Mouse (Mus musculus): ENCODE data around the gene Adar.

The Adar gene

DNA sequence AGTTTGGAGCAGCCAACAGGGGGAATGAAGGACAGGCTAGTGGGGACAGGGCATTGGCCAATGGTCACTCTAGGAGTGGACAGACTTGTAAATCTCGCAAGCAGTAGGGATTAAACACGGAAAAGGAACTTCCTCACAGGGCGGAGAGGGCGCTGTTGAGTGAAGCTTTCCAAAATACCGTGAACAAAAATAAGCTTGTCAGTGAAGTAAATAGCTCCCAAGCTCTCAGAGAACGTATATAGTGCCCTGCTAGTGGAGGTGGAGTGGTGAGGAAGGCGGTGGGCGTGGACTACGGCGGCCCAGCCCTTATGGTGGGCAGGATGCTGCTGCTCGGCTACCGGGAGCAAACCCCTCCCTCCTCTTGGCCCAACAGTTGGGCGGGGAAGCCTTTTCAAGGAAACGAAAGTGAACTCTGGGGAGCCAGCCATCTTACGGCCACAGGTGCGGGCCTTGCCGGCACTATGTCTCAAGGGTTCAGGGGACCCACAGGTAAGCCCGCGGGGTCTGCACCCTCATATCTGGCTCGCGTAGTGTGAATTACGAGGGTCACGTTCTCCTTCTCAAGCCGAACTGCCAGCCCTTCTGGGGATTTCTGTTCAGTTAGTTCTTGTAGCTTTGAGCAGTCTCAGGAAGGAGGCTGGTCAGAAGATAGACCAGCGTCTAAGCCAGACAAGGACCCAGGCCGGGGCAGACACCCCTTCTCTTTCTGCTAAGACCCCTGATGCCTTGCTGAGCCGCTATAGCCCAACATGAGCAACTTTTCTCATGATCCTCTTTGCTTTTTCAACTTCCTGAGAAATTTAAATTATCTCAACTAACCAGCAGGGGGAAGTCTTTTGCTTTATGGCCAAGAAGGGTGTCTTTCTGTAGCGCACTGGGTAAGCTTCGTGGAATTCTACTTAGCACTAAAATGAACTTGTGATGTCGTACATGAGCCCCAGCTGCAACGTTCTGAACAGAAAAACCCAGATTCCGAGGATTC, 15.8 kb downstream of the Adar start:
- no peak for DNase-seq (ENCODE audit: extremely low spot score, low read depth, low spot score)

DNA sequence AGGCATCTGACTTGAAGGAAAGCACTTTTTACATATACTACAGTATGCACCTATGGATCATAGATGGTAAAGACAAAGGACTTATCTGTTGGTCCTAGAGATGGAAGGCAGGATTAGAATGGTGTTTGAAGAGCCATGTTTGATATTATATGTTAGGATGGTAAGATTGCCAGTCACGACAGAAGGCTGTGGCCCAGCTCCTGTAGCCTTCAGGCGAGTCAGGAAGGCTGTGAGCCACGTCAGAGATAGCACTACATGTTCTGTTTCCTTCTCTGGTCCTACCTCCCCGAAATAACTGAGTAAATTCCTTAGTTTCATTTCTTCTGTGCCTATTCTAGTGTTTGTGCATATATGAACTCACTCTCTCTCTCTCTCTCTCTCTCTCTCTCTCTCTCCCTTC, 17.3 kb downstream of the Adar start:
- no peak for DNase-seq (ENCODE audit: extremely low spot score, low read depth, low spot score)

DNA sequence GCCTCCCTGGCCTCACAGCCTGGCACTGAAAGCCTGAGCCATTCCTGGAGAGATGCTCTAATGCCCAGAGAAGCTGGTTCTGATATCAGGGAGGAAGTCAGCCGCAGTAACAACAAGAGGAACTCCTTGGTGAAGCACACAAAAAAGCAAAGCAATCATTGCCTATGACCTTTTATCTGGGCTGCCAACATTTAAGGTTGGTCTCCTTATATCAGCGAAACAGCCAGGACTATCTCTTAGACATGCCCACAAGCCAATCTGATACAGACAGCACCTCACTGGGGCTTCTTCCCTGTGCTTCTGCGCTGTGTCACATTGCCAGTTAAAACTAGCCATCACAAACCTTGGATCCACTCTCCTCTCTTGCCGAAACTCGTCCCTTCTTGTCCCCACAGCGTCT, 23.7 kb downstream of the Adar start:
- DNase-seq (ENCODE audit: extremely low spot score, low read depth, low spot score): no peak

DNA sequence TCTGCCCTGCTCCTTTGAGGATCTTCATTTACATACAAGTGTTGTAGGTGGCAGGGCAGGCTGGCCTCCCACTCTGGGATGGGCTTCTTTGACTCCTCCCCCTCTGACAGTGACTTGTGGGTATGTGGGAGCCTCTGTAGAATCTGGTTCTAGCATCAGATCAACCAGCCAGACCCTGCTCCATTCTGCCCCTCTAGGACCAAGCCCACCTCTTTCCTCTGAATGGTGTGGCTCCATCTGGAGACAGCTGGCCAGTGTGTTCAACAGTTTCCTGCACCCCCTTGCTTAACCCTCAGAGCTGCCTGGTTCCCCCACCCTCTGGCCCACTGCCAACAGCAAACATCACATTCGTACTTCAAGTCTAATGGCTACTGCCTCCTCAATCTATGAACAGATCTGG, 37.5 kb downstream of the Adar start:
- DNase-seq (ENCODE audit: extremely low spot score, low read depth, low spot score): no peak

DNA sequence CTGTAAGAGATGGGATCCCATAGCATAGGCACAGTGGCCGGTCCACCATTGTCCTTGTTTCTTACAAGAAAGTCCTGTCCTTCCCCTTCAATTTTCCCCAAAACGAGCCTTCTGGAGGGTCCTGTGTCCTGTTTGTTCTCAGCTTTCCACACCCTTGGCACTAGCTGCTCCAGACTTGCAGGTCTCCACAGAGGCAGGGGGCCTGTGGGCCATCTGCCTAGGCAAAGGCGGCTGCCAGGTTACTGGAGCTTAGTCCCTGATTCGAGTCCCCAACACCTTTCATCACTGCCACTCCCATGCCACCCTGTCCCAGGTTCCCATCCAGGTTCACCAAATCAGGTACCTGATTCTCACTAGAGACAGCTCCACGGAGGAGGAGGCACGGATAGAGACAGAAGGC, 40.5 kb downstream of the Adar start:
- no peak for DNase-seq (ENCODE audit: extremely low spot score, low read depth, low spot score)

DNA sequence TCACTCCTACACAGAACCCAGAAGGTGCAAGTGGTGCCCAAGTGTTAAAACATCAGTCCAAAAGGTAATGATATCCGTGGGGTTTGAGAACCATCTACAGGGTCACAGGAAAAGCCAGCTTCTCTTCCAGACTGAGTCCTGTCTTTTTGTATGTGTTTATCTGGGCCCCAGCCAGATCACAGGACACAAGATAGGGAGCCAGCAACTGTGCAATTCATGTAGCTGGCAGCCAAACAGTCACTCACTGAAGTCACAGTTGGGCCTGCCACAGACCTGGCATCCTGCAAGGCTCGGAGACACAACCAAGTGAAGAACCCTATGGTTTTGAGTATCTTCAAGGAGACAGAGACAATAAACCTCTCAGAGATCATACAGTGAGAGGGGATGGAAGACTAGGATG, 43.0 kb downstream of the Adar start:
- DNase-seq (ENCODE audit: extremely low spot score, low read depth, low spot score): no peak

DNA sequence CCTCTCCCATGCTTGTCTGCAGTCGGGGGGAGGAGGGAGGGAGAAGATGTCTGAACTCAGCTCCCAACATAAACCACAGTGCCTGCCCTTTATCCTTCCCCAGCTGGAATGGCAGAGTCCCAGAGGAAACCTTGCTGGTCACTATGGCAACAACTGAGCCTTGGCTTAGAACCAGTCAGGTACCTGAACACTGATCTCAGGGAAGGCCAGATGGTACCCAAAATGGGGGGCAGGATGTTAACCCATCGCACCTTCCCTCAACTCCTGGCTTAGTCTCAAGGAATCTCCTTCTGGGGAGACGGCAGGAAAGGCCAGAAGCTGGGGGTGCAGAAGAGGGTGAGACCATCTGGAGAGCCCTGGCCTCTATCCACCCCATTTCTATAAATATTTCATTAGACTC, 45.0 kb downstream of the Adar start:
- DNase-seq (ENCODE audit: extremely low spot score, low read depth, low spot score): no peak

DNA sequence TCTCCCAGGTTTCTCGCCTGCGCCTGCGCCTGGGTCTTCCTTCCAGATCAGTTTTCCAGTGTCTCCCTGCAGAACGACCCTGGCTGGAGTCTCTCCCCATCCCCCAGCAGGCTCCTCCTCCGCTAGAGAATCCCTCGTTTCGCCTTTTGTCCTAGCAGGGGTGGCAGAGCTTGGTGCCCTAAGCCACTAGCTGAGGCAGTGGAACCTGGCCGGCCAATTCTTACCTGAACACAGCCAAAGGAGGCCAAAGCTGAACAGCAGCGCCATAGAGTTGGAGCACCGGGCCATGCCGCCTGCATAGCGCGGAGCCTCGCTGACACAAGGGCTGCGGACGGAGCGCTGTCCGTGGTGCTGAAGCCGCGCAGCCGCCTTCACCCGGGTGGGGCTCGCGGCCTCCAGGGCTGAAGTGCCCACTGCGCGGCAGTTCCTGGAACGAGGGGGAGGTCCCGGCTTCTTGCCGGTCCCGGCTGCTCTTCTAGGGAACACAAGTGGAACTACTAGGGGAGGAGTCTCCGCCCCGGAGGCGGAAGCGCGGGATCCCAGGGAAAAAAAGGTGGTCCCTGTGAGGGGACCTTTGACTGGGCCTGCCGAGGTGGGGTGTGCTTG, 49.4 kb downstream of the Adar start, which contains the start of gene Chrnb2:
Chrnb2 (minus strand) TSS at position 514 of the 606 bp plus-strand sequence.
- peak; percentile 39 for DNase-seq (ENCODE audit: extremely low spot score, low read depth, low spot score)

DNA sequence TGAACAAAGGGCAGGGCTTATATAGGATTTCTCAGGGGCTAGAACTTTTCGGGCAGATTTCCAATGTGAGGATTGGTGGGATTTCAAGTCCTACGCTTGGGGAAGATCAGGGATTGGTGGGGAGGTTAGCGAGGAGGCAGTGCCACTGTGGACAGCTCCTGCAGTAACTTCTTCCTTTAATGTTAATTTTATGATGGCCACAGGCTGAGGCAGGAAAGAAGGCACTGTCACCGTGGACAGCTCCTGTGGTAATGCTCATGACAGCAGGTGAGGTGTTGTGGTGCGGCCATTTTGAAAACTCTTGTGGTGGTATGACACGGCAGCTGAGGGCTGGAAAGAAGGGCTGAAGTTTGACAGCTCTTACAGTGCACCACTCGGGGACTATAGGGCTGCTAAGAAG, 54.8 kb downstream of the Adar start:
- DNase-seq (ENCODE audit: extremely low spot score, low read depth, low spot score): no peak

DNA sequence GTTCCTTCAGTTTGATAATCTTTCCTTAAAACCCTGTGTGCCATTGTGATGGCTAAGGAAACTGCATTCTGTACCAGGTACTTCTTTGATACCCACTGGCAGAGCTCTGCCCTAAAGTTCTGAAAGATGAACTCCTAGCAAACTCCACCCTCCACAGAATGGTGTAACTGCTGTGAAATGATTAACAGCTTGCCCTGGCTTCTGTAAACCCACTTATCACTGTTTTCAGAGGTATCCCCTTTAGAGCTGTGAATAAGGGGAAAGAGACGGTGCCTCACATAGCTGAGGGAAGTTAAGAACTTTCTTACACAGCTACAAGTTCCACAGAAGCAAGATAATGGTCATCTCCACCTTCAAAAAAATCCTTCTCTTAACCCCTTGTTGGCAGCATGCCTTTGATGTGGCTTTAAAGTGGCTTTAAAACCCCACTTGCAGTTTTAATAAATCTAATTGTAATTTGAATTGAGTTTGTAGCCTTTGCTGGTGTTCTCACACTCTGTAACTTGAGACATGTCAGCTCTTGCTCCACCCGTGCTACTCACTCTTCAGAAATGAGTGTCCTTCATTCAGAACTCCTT, 55.7 kb downstream of the Adar start:
- DNase-seq (ENCODE audit: extremely low spot score, low read depth, low spot score): no peak

DNA sequence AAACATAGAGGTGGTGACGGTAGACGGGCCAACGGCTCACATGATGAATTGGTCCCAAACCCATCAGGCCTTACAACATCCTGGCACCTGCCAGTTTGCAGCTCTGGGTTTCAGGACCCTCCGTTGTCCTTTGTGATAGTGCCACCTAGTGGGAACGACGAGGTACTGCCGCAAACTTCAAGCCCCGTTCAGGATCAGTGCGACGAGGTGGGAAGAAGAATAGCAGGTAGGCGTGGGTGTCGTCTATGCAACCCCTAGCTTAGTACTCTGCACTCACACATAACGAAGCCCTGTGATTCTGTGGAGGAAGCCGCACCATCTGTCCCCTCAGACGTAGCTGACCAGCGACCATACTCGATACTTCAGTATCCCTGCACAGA, 57.8 kb downstream of the Adar start:
- DNase-seq (ENCODE audit: extremely low spot score, low read depth, low spot score): peak; percentile 87

DNA sequence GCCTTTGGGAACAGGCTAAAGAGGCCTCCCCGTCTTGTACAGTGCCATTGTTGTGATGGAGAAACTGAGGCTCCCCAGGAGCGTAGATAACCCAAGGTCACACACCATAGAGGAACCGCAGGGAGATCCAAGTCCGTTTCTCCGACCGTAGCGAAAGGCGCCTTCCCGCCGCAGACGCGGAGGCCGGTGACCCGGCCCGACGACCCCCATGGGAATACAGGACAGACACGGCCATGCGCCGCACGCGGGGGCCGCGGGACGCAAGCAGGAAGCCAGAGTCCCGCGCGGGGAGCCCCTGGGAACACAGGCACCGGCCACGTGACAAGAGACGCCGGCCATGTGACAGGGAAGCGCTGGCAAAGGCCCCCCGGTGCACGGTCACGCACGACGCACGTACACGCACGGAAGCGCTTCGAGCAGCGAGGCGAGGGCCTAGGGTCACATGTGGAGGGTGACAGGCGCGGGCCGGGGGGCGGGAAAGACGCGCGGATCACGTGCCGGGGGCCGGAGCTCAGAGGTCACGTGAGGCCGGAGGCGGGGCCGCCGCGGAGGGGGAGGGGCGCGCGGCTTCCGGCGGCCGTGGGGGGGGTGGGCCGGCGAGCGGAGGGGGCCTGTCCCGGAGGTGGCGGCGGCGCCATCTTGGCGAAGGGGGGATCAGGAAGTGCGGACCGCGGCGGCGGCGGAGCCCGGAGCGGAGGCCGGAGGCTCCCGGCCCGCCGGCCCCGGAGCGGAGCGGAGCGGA, 58.3 kb downstream of the Adar start, which contains the start of gene Ube2q1:
Ube2q1 (plus strand) TSS at position 649 of the 742 bp plus-strand sequence.
- DNase-seq (ENCODE audit: extremely low spot score, low read depth, low spot score): peak; percentile 30

DNA sequence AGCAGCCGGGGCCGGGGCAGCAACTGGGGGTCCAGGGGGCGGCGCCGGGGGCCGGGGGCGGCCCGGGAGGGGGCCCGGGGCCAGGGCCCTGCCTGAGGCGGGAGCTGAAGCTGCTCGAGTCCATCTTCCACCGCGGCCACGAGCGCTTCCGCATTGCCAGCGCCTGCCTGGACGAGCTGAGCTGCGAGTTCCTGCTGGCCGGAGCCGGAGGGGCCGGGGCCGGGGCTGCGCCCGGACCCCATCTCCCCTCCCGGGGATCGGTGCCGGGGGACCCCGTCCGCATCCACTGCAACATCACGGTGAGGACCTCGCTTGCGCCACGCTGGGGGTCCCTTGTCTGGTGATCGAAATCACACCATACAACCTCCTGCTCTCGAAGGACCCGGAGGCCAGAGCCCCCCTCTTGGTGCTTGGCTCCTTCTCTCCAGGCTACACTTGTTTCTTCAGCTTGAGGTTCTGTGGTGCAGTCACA, 59.0 kb downstream of the Adar start:
- DNase-seq (ENCODE audit: extremely low spot score, low read depth, low spot score): no peak

DNA sequence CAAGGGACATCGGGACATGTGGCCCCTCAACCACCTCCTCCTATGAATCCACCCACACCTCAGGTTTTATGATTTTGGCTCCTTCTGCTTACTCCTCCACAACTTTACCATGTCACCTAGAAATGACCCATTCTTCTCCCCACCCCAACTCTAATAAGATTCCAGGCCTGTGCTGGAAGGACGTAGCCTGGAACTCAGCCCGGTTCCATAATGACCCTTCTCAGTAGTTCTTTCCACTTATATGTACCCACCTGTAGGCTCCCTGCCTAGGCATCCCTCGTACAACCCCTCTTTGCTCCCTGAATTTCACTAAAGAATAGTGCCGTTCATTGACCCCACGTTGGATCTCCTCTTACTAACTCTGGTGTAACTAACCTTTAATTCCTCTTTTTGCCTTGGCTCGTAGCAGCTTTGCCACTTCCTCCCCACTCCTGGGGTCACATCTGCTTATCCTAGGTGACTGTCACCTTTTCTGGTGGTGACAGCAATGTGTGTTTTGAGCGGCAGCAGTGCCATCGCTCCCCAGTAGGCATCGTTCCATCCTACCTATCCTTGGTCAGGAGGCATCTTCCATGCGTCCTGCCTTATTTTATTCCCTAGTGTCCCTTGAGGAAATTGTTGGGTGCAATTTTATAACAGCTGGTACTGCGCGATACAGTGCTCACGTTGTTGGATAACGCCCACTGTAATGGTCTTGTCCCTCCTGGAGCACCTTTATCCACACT, 59.6 kb downstream of the Adar start:
- no peak for DNase-seq (ENCODE audit: extremely low spot score, low read depth, low spot score)

DNA sequence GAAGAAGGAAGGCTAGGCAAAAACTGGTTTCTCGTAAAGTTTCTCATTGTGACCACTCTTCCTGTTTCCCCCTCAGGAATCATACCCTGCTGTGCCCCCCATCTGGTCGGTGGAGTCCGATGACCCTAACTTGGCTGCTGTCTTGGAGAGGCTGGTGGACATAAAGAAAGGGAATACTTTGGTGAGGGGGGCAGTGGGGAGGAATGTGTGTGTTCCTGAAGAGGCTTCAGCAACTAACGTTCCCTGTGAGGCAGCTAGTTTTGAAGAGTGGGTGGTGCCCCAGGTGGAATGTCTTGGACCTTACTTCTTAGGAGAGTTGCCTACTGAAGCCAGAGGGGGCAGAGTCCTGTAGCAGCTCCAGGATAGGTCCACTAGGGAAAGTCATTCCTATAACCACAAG, 61.2 kb downstream of the Adar start:
- DNase-seq (ENCODE audit: extremely low spot score, low read depth, low spot score): no peak

DNA sequence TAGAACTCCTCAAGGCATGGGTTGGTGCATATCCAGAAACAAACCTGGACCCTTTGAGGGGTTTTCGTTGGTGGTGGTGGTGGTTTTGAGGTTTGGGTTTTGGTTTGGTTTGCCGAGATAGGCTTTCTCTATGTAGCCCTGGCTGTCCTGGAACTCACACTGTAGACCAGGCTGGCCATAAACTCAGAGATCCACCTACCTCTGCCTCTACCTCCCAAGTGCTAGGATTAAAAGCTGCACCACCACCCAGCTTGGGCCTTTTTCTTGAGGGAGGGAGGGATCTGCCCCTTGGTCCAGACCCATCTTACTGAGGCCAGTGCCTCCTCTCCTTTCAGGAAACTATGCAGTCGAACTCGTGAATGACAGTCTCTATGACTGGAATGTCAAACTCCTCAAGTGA, 65.3 kb downstream of the Adar start:
- DNase-seq (ENCODE audit: extremely low spot score, low read depth, low spot score): no peak

DNA sequence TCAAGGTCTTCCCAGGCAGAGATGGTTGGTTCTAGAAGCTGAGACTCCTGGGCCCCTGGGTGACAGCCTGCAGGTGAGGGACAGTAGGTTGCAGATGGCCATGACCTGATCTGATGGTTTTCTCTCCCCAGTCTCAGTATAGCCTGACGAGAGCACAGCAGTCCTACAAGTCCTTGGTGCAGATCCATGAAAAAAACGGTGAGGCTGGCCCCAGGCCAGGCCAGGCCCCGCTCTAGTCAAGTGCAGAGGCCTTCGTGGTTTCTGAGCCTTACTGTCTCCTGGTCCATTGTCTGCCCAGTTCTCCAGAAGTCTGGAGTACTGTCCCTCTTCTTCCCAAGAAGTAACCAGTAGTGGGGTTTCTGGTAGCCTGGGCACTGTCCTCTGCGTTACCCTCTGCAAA, 66.8 kb downstream of the Adar start:
- no peak for DNase-seq (ENCODE audit: extremely low spot score, low read depth, low spot score)

DNA sequence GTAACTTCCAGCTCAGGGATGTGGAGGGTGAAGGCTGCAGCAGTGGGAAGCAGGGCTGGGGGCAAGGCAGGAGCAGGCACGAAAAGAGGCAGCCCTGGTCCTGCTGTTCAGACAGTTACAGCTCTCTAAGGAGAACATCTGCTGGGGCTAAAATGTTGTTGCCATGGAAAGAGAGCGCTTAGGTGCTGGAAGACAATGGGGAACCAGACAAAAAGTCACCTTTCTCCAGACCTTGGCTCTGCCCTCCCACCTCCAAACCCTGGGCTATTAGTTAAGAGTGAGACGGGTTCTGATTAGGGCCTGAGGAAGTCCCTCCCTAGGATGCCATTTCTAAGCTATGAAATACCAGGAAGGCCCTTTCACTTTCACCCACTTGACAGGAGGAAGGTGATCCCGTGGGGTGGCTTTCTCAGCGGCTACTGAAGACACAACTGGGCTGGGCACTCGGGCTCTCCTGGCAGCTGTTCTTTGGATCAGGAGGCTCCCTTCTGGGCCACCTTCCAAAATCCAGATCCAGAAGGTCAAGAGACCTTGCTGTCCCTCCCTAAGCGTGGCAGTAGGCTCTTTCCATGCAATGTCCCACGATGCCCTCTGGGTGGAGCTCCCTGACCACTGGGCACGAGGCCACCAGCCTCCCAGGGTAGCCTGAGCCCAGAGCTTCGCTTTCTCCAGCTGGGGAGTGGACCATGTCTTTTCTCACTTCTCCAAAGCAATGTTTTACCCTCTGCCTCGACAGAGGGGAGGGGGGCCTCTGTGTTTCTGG, 70.3 kb downstream of the Adar start:
- DNase-seq (ENCODE audit: extremely low spot score, low read depth, low spot score): no peak

DNA sequence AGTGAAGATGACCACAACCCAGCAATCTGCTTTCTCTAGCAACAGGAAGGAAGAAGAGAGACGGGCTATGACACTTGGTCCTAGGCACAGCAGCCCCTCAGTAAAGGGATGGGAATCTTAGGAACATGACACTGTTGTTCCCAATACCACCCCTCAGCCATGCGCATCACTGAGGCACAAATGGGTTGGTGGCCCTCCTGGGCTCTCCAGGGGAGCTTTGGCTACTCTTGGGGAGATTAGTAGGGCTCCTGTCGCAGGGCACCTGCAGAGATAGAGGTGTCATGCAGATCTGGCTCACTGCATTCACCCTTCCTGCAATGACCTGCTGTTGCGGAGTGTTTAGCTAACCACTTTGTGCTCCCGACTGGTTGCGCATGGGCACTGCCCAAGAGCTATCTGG, 71.5 kb downstream of the Adar start:
- DNase-seq (ENCODE audit: extremely low spot score, low read depth, low spot score): no peak
